27 mouse cellular contexts compared by ENCODE assay signal in the genomic region with DNA sequence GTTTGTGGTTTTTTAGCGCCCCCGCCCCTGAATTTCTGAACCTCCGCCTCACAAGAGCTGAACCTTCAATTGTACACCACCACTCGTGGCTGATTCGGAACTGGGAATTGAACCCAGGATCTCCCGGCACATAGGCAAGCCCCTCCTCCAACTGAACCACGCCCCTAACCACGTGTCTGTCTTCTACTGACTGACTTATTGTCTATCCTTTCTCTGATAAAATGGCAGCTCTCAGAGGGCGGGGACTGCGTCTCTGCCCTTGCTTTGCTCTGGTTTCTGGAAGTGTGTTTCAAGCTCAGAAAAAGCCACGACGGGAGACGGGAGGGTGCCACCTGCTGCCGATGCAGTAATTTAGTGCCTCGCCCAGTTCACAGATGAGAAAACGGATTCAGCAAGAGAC. TPM values are rescaled to one million over a fixed set of nuclear protein-coding genes. Genes with fewer than 3 reads are reported as not detected.
A peak's percentile ranks its signal among the peaks of the same experiment; 100 is the strongest.
DNase-seq lines count a peak whose midpoint lies in the region; ATAC-seq and TF ChIP-seq lines count a peak whose summit lies in the region.
"Had no signal": no experiment of that assay in that cellular context is flagged by ENCODE, and none has a peak within 500 bp of the region (broad histone marks: within the 10 kb centered on the region; RNA-seq: fewer than 3 reads in every experiment).

No protein-coding gene starts in this region.

- TF ChIP-seq CTCF in intestine, postnatal 0 days (IDR thresholded peaks at IDR 0.05; ENCODE audit: low read depth), result peak; percentile 42

- peak overlapping the region; percentile 29; the same call in 1 of the 2 replicates for H3K9ac ChIP-seq in ES-E14 (ENCODE audit: insufficient read depth, low read depth, low read length, poor library complexity, severe bottlenecking)
- H3K9ac ChIP-seq in intestine, postnatal 0 days (ENCODE audit: low read depth, low read length), result no peak overlapping the region
- H3K9ac ChIP-seq: forebrain, postnatal 0 days; hindbrain, embryonic 12.5 days; limb, embryonic 12.5 days; liver, postnatal 0 days; neural tube, embryonic 15.5 days had no signal

- peak; percentile 23 for DNase-seq in cerebellum, adult 9-11 months
- no peak for DNase-seq in cerebellum, postnatal 36 days
- peak; percentile 65 for DNase-seq in ES-E14 (ENCODE audit: low read depth, low spot score)
- DNase-seq in testis, postnatal 14 days (ENCODE audit: low spot score), result peak; percentile 28
- DNase-seq in MN1 (ENCODE audit: low spot score), result no peak
- no peak for DNase-seq in spleen, adult 12 weeks (ENCODE audit: low spot score)
- DNase-seq: adrenal gland, adult 8-10 months; forebrain, postnatal 0 days; gastrocnemius, postnatal 25 days; heart, adult 18-20 months; kidney, adult 9 months; kidney, postnatal 14 days; liver, postnatal 0 days; thymus, postnatal 36 days had no signal

- no peak for ATAC-seq in intestine, postnatal 0 days
- ATAC-seq: activated CD4-positive, CD25-positive, alpha-beta regulatory T cell, adult 4 months; forebrain, postnatal 0 days; liver, postnatal 0 days; lung, postnatal 0 days; Patski had no signal

- H3K27ac ChIP-seq in ES-E14 (ENCODE audit: insufficient read depth, low read depth, low read length, poor library complexity, severe bottlenecking), result no peak overlapping the region
- H3K27ac ChIP-seq in intestine, postnatal 0 days (ENCODE audit: low read depth, low read length), result no peak overlapping the region
- H3K27ac ChIP-seq: embryonic facial prominence, embryonic 10.5 days; hindbrain, embryonic 12.5 days; limb, embryonic 12.5 days; macrophage; neural tube, embryonic 15.5 days had no signal

- in situ Hi-C loops in ES-E14 (cut with MboI; ENCODE audit: low sequenced_read_pairs in 2 of 2, unreplicated experiment in 2 of 2), result no loop called here

- H3K4me2 ChIP-seq in intestine, postnatal 0 days (replicated peaks; ENCODE audit: low read depth), result no peak overlapping the region
- H3K4me2 ChIP-seq: hindbrain, embryonic 12.5 days; limb, embryonic 12.5 days; liver, embryonic 11.5 days; midbrain, embryonic 11.5 days; neural tube, embryonic 15.5 days had no signal

- 60% methylated on average over 16 of the region's 16 CpGs for WGBS in intestine, postnatal 0 days

- no peaks in the 10 kb centered on the region for H3K9me3 ChIP-seq in ES-E14 (ENCODE audit: control insufficient read depth, insufficient read depth, low read depth, low read length)
- H3K9me3 ChIP-seq in intestine, postnatal 0 days (ENCODE audit: control insufficient read depth), result no peaks in the 10 kb centered on the region
- H3K9me3 ChIP-seq: embryonic facial prominence, embryonic 10.5 days; hindbrain, embryonic 12.5 days; limb, embryonic 12.5 days; neural tube, embryonic 15.5 days had no signal

- no peaks in the 10 kb centered on the region for H3K36me3 ChIP-seq in ES-E14 (ENCODE audit: control insufficient read depth, insufficient read depth, low read length, poor library complexity, severe bottlenecking)
- H3K36me3 ChIP-seq in intestine, postnatal 0 days (ENCODE audit: control insufficient read depth, insufficient read depth), result no peaks in the 10 kb centered on the region
- H3K36me3 ChIP-seq: embryonic facial prominence, embryonic 10.5 days; hindbrain, embryonic 12.5 days; limb, embryonic 12.5 days; neural tube, embryonic 15.5 days had no signal

- H3K4me3 ChIP-seq in ES-E14 (ENCODE audit: insufficient read depth in 1 of 2, low read depth in 1 of 2, low read length in 2 of 2, poor library complexity in 1 of 2, severe bottlenecking in 1 of 2), result peak overlapping the region in 1 of 2 experiments; percentile 13; a peak in 1 of 4 replicates
- H3K4me3 ChIP-seq in intestine, postnatal 0 days (ENCODE audit: low read depth, low read length), result no peak overlapping the region
- H3K4me3 ChIP-seq: embryonic facial prominence, embryonic 10.5 days; hindbrain, embryonic 12.5 days; limb, embryonic 12.5 days; neural tube, embryonic 15.5 days had no signal

- H3K4me1 ChIP-seq in ES-E14 (ENCODE audit: control insufficient read depth in 2 of 2, insufficient read depth in 2 of 2, low read length in 2 of 2, poor library complexity in 1 of 2), result peaks cover 0 to 20% of the 10 kb centered on the region in 2 experiments; a peak in 2 of 4 replicates
- H3K4me1 ChIP-seq in intestine, postnatal 0 days (replicated peaks; ENCODE audit: control insufficient read depth, insufficient read depth, low read length), result peaks cover 2% of the 10 kb centered on the region; the same call in 1 of the 2 replicates
- H3K4me1 ChIP-seq: hindbrain, embryonic 12.5 days had no signal

- H3K27me3 ChIP-seq in intestine, postnatal 0 days (replicated peaks; ENCODE audit: control insufficient read depth, insufficient read depth, low read length), result no peaks in the 10 kb centered on the region
- H3K27me3 ChIP-seq: hindbrain, embryonic 12.5 days; limb, embryonic 12.5 days; neural tube, embryonic 15.5 days; Patski had no signal

TF ChIP-seq in ES-E14, 5 proteins besides CTCF, POLR2A, EP300 and RAD21:
- TF ChIP-seq MAFK (IDR thresholded peaks at IDR 0.05; ENCODE audit: insufficient read depth, low read depth, low read length) (no peak), ZNF384 (IDR thresholded peaks at IDR 0.05; ENCODE audit: low read depth, low read length) (no peak), HCFC1 (IDR thresholded peaks at IDR 0.05; ENCODE audit: borderline replicate concordance, insufficient read depth, low read length) (no peak), CHD2 (IDR thresholded peaks at IDR 0.05; ENCODE audit: low read depth, low read length) (no peak), ZC3H11A (IDR thresholded peaks at IDR 0.05; ENCODE audit: borderline replicate concordance, low read depth, low read length) (no peak)

RNA-seq across cellular contexts. Expression of a gene that starts 10.4 kb away (rescaled TPM):
- total RNA-seq in ES-E14 (2012; rRNA removed), result 0.62 and 0.79 TPM in 2 replicates
- 0.24 and 0.29 TPM in 2 replicates for polyA plus RNA-seq in intestine, postnatal 0 days (2015; fragmentation: Nextera tagmentation; extraction: Ambion mirVana)
- total RNA-seq: CH12.LX; gastrocnemius, postnatal 25 days had no signal
- polyA plus RNA-seq: activated CD4-positive, CD25-positive, alpha-beta regulatory T cell, adult 4 months; liver, postnatal 0 days; lung, postnatal 0 days; Patski had no signal

RNA-seq across cellular contexts. Expression of a gene that starts 58.8 kb away (rescaled TPM):
- 16.3 and 19.5 TPM in 2 replicates for total RNA-seq in ES-E14 (2012; rRNA removed)
- 22.2 TPM in 2 replicates for polyA plus RNA-seq in intestine, postnatal 0 days (2015; fragmentation: Nextera tagmentation; extraction: Ambion mirVana)

RNA-seq across cellular contexts. Expression of a gene that starts 59.4 kb away (rescaled TPM):
- total RNA-seq in ES-E14 (2012; rRNA removed), result 0.11 TPM in 1 of 2 replicates, not detected in the other
- 0.08 and 0.09 TPM in 2 replicates for polyA plus RNA-seq in intestine, postnatal 0 days (2015; fragmentation: Nextera tagmentation; extraction: Ambion mirVana)
- total RNA-seq: gastrocnemius, postnatal 25 days; left cerebral cortex, postnatal 14 days had no signal
- polyA plus RNA-seq: activated CD4-positive, CD25-positive, alpha-beta regulatory T cell, adult 4 months; embryonic facial prominence, embryonic 10.5 days; forebrain, postnatal 0 days; midbrain, embryonic 11.5 days; neural tube, embryonic 15.5 days had no signal

Comparison
In these comparisons a context has a peak if more than half of its experiments do, and no peak if none do; other contexts are left out.
1. DNase-seq: peak in cerebellum, adult 9-11 months (single experiment), ES-E14 (single experiment) and testis, postnatal 14 days (single experiment); none in cerebellum, postnatal 36 days (0 of 2), MN1 (single experiment) and spleen, adult 12 weeks (single experiment).